Mouse (Mus musculus) spleen, adult 2 months (tissue): Measurements from ENCODE around the gene Syt8.

Source experiments
- CTCF ChIP-seq: fragments of 200-500 bp; IDR thresholded peaks from 2 replicates; pipeline ENCODE4 v1.5.1; 2011; ENCODE audit warnings: mild to moderate bottlenecking, inconsistent platforms; ENCODE audit not compliant: insufficient read depth, insufficient read length, insufficient replicate concordance; ENCODE audit errors: extremely low read depth
- POLR2A ChIP-seq: fragments of 200-500 bp; IDR thresholded peaks from 2 replicates; pipeline ENCODE4 v1.6.1; 2011; ENCODE audit warnings: low read depth, low read length, inconsistent platforms

DNA sequence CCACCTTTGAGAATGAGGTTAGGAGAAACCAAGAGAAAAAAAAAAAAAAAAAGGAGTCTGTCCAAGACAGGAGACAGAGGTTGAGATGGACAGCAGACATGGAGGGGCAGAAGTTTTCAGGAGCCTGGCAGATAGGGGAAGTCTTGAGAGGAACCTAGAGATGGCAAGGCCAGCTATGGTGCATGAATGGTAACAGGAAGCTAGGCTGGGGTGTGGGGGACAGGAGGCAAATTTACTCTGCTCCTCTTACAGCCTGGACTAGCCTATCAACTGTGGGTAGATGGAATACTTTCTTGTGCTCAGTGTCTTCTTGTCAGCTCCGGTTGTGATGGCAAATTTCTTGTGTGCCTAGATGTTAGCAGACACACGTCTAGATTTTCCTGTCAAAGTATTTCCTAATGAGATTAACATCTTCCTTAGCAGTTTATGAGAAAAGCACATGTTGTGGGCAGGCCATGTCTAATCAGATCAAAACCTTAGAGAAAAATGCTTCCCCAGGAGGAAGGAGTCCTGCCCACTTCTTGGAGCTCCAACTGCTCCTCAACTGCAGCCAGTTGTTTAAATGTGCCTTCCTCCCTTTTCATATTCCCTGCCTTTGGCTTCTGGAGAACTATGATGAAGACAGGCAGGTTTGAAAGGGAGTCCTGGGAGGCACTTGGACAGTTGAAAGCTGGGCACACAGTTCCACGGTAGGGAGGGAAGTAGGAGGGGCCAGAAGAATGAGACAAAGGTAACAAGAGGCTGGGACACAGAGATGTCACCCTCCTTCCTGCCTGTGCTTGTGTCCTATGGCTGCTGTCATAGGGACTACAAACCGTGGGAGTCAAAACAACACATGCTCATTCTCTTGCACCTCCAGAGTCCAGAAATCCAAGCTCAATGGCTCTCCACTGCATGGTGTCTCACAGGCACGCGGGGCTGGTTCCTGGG lies 40.1 kb upstream of the Syt8 start:
- no peak for TF ChIP-seq CTCF
- TF ChIP-seq POLR2A, result no peak
